Mouse (Mus musculus): Measurements from ENCODE around the gene Zfp617. TPM values are rescaled to one million over a fixed set of nuclear protein-coding genes. Genes with fewer than 3 reads are reported as not detected.
"Not testable (repeated sequence)": the region's sequence is repeated elsewhere in the genome, so short reads cannot be mapped to it uniquely, and the experiment has no call there.

Zfp617 gene
- polyA plus RNA-seq, 1 experiment from 2014 or later: 5.2 TPM

DNA sequence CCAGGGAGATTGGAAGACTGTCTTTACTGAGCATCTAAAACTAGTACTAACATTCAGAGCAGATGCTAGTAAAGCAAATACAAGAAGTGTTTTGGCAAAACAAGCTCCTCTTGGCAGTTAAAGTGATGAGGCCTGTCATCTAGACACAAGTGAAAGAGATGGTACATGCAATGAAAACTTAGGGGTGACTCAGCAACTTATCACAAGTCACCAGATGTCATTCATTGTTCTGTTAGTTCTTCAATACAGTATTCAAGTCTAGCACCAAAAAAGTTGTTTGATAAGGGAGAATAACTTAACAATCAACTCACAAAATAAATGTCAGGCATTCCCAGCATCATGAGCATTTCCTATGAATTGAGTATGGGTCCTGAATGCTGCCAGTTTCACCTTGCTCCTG, 19.3 kb downstream of the Zfp617 start:
- H3K27ac ChIP-seq (ENCODE audit: low read depth): no peak overlapping the region
- H3K9ac ChIP-seq (replicated peaks): no peak overlapping the region
- H3K36me3 ChIP-seq (replicated peaks; ENCODE audit: insufficient read depth, low read length): peaks cover 30% of the 10 kb centered on the region; the same call in 1 of the 2 replicates
- ATAC-seq: no peak
- no peak overlapping the region for H3K4me3 ChIP-seq (ENCODE audit: low read depth, low read length)
- no peak overlapping the region for H3K4me2 ChIP-seq (ENCODE audit: low read depth, low read length)
- no peak for DNase-seq
- no peaks in the 10 kb centered on the region for H3K9me3 ChIP-seq (ENCODE audit: low read length)
- no peaks in the 10 kb centered on the region for H3K27me3 ChIP-seq (ENCODE audit: insufficient read depth, low read length)
- no peak for TF ChIP-seq CTCF (IDR thresholded peaks at IDR 0.05; ENCODE audit: low read depth)
- TF ChIP-seq EP300 (IDR thresholded peaks at IDR 0.05; ENCODE audit: low read depth): peak; percentile 39; the same call in 1 of the 2 replicates
- 0 out of 2 replicates have a peak, but pooled peaks cover 5% of the 10 kb centered on the region for H3K4me1 ChIP-seq (ENCODE audit: insufficient read depth)

- DNase-seq; H3K27me3 ChIP-seq (ENCODE audit: insufficient read depth, low read length); H3K4me2 ChIP-seq (ENCODE audit: low read depth, low read length); H3K4me1 ChIP-seq (ENCODE audit: insufficient read depth); H3K36me3 ChIP-seq (replicated peaks; ENCODE audit: insufficient read depth, low read length); H3K9ac ChIP-seq (replicated peaks); H3K4me3 ChIP-seq (ENCODE audit: low read depth, low read length); H3K9me3 ChIP-seq (ENCODE audit: low read length); H3K27ac ChIP-seq (ENCODE audit: low read depth); ATAC-seq: not testable (repeated sequence)
- WGBS (ENCODE audit: insufficient replicate concordance): 85% methylated on average over 2 of the region's 2 CpGs
Observed at GRCm38 (mm10) chr8:71938037-71938436, 29.6 kb downstream of the Zfp617 start.

DNA sequence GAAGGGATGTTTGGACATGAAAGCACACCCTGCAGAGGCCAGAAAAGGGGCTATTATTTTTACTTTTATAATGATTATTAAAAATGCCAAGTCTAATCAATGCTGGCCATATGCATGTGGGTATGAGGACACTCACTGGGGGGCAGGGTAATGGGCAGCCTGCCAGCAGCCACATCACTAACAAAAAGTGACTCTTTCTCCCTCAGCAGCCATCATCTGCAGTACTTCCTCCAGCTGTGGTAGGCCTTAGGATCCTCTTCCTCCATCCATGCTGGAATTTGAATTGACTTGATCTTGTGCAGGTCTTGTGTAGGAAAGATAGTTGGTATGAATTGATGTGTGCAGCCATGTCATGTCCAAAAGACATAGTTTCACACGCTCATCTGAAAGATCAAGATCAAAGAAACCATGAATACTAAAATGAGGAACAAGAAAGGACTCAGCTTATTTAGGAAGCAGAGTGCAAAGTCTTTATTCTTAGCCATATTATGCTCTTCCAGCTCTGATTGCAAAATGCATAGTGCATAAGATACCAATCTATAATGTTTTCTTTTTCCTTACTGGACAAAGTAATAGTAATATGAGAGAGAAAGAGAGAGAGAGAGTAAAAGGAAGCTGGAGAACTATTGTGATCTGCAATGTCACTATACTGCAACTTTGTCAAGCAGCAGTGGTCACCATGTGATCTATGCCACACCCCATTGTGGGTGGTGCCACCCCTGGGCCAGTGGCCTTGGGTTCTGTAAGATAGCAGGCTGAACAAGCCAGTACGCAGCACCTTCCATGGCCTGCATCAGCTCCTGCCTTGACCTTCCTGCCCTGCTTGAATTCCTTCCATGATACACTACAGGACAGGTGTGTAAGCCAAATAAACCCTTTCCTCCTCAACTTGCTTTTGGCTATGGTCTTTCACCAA, 32.1 kb downstream of the Zfp617 start:
- H3K36me3 ChIP-seq (replicated peaks; ENCODE audit: insufficient read depth, low read length): no peaks in the 10 kb centered on the region
- ATAC-seq (peak; percentile 50; the same call in 1 of the 2 replicates), DNase-seq (peak; percentile 27)
- TF ChIP-seq CTCF (IDR thresholded peaks at IDR 0.05; ENCODE audit: low read depth): no peak
- no peak for TF ChIP-seq EP300 (IDR thresholded peaks at IDR 0.05; ENCODE audit: low read depth)
- no peak overlapping the region for H3K27ac ChIP-seq (ENCODE audit: low read depth)
- H3K27me3 ChIP-seq (ENCODE audit: insufficient read depth, low read length): no peaks in the 10 kb centered on the region
- H3K4me3 ChIP-seq (ENCODE audit: low read depth, low read length): no peak overlapping the region
- no peak overlapping the region for H3K9ac ChIP-seq (replicated peaks)
- no peaks in the 10 kb centered on the region for H3K9me3 ChIP-seq (ENCODE audit: low read length)
- H3K4me2 ChIP-seq (ENCODE audit: low read depth, low read length): no peak overlapping the region
- H3K4me1 ChIP-seq (ENCODE audit: insufficient read depth): 0 out of 2 replicates have a peak, but pooled peaks cover 2% of the 10 kb centered on the region
- 52% methylated on average over 2 of the region's 2 CpGs for WGBS (ENCODE audit: insufficient replicate concordance)

GRCm38 (mm10) chr8:71941776-71942175, 33.3 kb downstream of the Zfp617 start:
- no peak overlapping the region for H3K4me3 ChIP-seq (ENCODE audit: low read depth, low read length)
- no peaks in the 10 kb centered on the region for H3K27me3 ChIP-seq (ENCODE audit: insufficient read depth, low read length)
- H3K9ac ChIP-seq (replicated peaks): no peak overlapping the region
- H3K36me3 ChIP-seq (replicated peaks; ENCODE audit: insufficient read depth, low read length): no peaks in the 10 kb centered on the region
- H3K9me3 ChIP-seq (ENCODE audit: low read length): no peaks in the 10 kb centered on the region
- H3K27ac ChIP-seq (ENCODE audit: low read depth): no peak overlapping the region
- H3K4me2 ChIP-seq (ENCODE audit: low read depth, low read length): no peak overlapping the region
- 88% methylated on average over 1 of the region's 1 CpGs for WGBS (ENCODE audit: insufficient replicate concordance)
- no peak for ATAC-seq
- DNase-seq: no peak
- TF ChIP-seq CTCF (IDR thresholded peaks at IDR 0.05; ENCODE audit: low read depth) (no peak), EP300 (IDR thresholded peaks at IDR 0.05; ENCODE audit: low read depth) (no peak)
- H3K4me1 ChIP-seq (ENCODE audit: insufficient read depth): 0 out of 2 replicates have a peak, but pooled peaks cover 2% of the 10 kb centered on the region

GRCm38 (mm10) chr8:71948624-71949023, 40.2 kb downstream of the Zfp617 start:
- TF ChIP-seq CTCF (IDR thresholded peaks at IDR 0.05; ENCODE audit: low read depth): no peak

DNA sequence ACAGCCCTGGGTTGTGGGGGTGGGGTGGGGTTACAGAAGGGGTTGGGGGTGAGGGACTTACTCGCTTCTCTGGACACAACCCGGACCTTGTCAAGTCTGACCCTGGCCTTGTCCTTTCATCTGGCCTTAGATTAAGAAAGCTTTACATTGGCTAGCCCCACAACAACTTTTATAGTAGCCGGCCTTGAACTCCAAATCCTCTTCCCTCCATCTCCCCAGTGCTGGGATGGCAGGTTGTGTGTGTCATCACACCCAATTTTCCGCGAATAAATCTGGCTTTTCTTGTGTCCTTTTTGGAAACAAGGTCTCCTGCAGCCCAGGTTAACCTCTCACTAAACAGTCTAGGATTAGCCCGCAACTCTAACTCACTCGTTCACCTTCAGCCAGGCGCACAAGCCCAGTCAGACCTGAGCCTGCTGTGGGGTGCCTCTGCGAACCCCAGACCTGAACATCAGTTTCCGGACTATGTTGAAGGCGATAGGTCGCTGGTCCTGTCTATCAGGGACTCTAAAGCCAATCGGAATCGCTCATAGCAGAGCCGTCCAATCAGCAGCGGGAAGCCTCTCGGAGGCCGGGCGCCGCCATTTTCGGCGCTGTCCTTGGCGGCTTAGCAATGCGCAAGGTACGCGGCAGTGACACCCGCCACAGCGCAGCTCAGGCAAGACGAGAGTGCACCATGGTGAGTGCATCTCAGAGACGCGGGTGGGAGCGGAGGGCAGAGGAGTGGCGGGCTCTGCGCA, 42.2 kb downstream of the Zfp617 start, which contains the start of gene Zfp961:
Gene Zfp961, plus strand, starts transcription at position 557 of the 740 bp plus-strand sequence.
- H3K27me3 ChIP-seq (ENCODE audit: insufficient read depth, low read length): no peaks in the 10 kb centered on the region
- DNase-seq: peak; percentile 97
- peak within 1 kb of the TSS; percentile 84 for H3K4me2 ChIP-seq (ENCODE audit: low read depth, low read length)
- H3K4me3 ChIP-seq (ENCODE audit: low read depth, low read length): peak within 1 kb of the TSS; percentile 96
- H3K36me3 ChIP-seq (replicated peaks; ENCODE audit: insufficient read depth, low read length): 0 out of 2 replicates have a peak, but pooled peaks cover 2% of the 10 kb centered on the region
- H3K9ac ChIP-seq (replicated peaks): peak within 1 kb of the TSS; percentile 91
- H3K4me1 ChIP-seq (ENCODE audit: insufficient read depth): peaks cover 21% of the 10 kb centered on the region
- TF ChIP-seq EP300 (IDR thresholded peaks at IDR 0.05; ENCODE audit: low read depth) (no peak), CTCF (IDR thresholded peaks at IDR 0.05; ENCODE audit: low read depth) (no peak)
- ATAC-seq: peak; percentile 100
- peak within 1 kb of the TSS; percentile 87 for H3K27ac ChIP-seq (ENCODE audit: low read depth)
- 4% methylated on average over 34 of the region's 34 CpGs for WGBS (ENCODE audit: insufficient replicate concordance)
- no peaks in the 10 kb centered on the region; the same call in 1 of the 2 replicates for H3K9me3 ChIP-seq (ENCODE audit: low read length)

More at GRCm38 (mm10) chr8:71948624-71949023, 40.2 kb downstream of the Zfp617 start:
- DNase-seq (no peak), ATAC-seq (no peak)
- no peaks in the 10 kb centered on the region for H3K36me3 ChIP-seq (replicated peaks; ENCODE audit: insufficient read depth, low read length)
- 79% methylated on average over 5 of the region's 5 CpGs for WGBS (ENCODE audit: insufficient replicate concordance)
- no peaks in the 10 kb centered on the region for H3K9me3 ChIP-seq (ENCODE audit: low read length)
- no peaks in the 10 kb centered on the region for H3K27me3 ChIP-seq (ENCODE audit: insufficient read depth, low read length)
- H3K4me2 ChIP-seq (ENCODE audit: low read depth, low read length): no peak overlapping the region
- H3K4me1 ChIP-seq (ENCODE audit: insufficient read depth): peaks cover 21% of the 10 kb centered on the region
- no peak overlapping the region for H3K27ac ChIP-seq (ENCODE audit: low read depth)
- no peak overlapping the region for H3K9ac ChIP-seq (replicated peaks)
- H3K4me3 ChIP-seq (ENCODE audit: low read depth, low read length): no peak overlapping the region

All from liver, postnatal 0 days (tissue).